Mouse (Mus musculus) CD4-positive naive resting alpha-beta T cell, adult 57 days (primary cell): ENCODE measurements around the gene Cyp1a2. TPM values are rescaled to one million over a fixed set of nuclear protein-coding genes. Genes with fewer than 3 reads are reported as not detected.

ENCODE experiments used
- total RNA-seq: library from RNA; stranded (reverse); gene quantifications from one replicate; pipeline ENCODE4 v1.2.4, GENCODE M21; 2023

Gene Cyp1a2
- not detected for total RNA-seq

DNA sequence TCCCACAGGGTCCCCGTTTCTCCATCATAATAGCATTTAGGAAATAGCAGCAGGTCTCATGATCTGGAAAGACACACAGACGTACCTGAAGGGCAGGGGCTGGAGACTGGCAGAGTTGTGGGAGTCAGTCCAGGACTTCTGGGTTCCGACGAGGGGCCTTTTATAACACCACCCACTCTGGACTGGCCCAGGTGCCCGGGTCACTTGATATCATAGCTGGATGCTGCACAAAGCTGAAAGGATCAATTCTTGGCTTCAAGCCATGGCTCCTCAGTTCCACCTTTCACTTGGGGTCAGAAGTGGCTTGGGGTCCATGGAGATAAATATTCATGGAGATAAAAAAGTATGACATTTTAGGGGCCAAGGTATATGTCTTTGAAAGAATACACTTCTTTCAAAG lies at the start of gene Cyp1a2:
Gene Cyp1a2, minus strand, starts transcription at position 184 of the 400 bp plus-strand sequence.

DNA sequence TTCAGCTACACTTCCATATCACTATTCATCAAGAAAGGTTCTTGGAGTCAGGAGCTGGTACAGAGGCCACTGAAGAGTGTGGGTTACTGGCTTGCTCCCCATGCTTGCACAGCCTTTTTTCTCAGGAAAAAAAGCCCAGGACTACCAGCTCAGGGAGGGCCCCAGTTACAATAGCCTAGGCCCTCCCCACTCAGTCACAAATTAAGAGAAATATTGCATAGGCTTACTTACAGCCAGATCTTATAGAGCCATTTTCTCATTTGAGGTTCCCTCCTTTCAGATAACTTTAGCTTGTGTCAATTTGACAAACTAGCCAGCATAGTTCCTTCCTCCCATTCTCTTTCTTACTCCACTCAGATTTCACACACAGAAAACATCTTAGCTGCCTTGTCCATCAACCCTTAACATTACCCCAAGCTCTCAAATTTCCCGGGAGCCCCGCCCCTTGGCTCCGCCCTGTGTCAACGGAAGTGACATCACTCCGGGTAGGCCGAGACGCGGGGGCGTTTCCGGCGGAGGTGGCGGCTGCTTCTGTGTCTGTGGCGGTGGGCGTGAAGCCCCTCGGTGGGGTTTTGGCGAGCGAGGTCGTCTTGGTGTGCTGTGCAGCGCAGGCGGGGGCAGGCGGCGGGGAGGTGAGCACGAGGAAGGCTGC lies 24.7 kb upstream of the Cyp1a2 start, which contains the start of gene Edc3:
Gene Edc3, plus strand, starts transcription at position 473 of the 652 bp plus-strand sequence.

DNA sequence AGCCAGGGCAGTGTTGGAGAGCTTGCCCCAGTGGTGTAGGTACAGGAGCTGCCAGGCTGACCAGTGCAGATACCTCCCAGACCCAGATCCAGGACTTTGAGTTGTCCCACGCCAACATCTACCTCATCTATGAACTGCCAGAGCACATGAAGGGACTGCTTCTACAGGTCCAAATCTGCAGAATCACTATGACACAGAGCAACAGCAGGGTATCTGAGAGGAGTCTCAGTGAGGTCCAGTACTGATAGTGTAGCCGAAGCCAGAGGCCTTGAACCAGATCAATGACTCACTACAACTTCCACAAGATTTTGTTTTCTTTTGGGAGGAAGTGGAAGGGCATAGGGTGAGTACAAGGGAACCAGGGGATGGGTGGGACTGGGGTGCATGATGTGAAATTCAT lies 4.2 kb upstream of the Cyp1a2 start, which contains the start of gene Cyp1a1:
Gene Cyp1a1, plus strand, starts transcription at position 178 of the 400 bp plus-strand sequence.

DNA sequence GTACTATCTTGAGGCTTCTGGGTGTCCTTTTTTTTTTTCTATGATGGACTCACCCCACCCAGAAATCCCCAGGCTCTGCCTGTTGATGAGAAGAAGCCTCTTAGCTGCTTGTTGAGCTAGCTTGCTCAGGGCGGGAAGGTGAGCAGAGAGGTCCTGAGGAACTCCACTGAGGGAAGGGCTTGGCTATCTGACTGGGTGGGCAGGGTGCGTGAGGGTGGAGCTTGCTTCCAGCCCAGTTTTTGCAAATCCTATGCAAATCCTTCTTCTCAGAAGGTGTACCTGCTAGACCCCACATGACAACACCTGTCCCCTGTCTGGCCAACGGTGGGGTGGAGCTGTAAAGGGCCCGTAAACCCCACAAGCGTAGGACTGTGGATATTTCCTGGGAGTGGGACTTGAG lies 30.2 kb downstream of the Cyp1a2 start, which contains the start of gene Csk:
Gene Csk, minus strand, starts transcription at position 349 of the 400 bp plus-strand sequence.

Other genes with a start within 250 kb of the Cyp1a2 start
- gene Ppcdc, start 243.6 kb downstream of the Cyp1a2 start, total RNA-seq, result 69.4 TPM
- 0.24 TPM for gene Scamp5, start 215.6 kb downstream of the Cyp1a2 start, total RNA-seq
- gene Rpp25, start 179.7 kb downstream of the Cyp1a2 start, total RNA-seq, result not detected
- 87.1 TPM for gene Cox5a, start 162.4 kb downstream of the Cyp1a2 start, total RNA-seq
- gene Fam219b, start 146.2 kb downstream of the Cyp1a2 start, total RNA-seq, result 16.4 TPM
- gene Mpi, start 130.9 kb downstream of the Cyp1a2 start, total RNA-seq, result 11.8 TPM
- 66.6 TPM for gene Scamp2, start 122.8 kb downstream of the Cyp1a2 start, total RNA-seq
- 72.4 TPM for gene Ulk3, start 94.3 kb downstream of the Cyp1a2 start, total RNA-seq
- not detected for gene Cplx3, start 77.4 kb downstream of the Cyp1a2 start, total RNA-seq
- 1.3 TPM for gene Lman1l, start 62.9 kb downstream of the Cyp1a2 start, total RNA-seq
- 333 TPM for gene Csk, start 30.1 kb downstream of the Cyp1a2 start, total RNA-seq
- not detected for gene Cyp1a1, start 4.2 kb upstream of the Cyp1a2 start, total RNA-seq
- 22.1 TPM for gene Edc3, start 24.8 kb upstream of the Cyp1a2 start, total RNA-seq
- 215 TPM for gene Clk3, start 82.2 kb upstream of the Cyp1a2 start, total RNA-seq
- 84.7 TPM for gene Arid3b, start 153.1 kb upstream of the Cyp1a2 start, total RNA-seq
- gene Ubl7, start 227.3 kb upstream of the Cyp1a2 start, total RNA-seq, result 77.5 TPM